Mouse (Mus musculus): Measurements from ENCODE around the gene Map10.

- TF ChIP-seq GATA1 (IDR thresholded peaks at IDR 0.05; ENCODE audit: low read length) (no peak), TAL1 (IDR thresholded peaks at IDR 0.05; ENCODE audit: low read length) (no peak)
These were observed 20.2 kb upstream of the Map10 start for GRCm38 (mm10) chr8:125649447-125649846.
